Mouse (Mus musculus): ENCODE results near the gene Lrrc45. TPM values are rescaled to one million over a fixed set of nuclear protein-coding genes. Genes with fewer than 3 reads are reported as not detected.
"Not testable (repeated sequence)": the region's sequence is repeated elsewhere in the genome, so short reads cannot be mapped to it uniquely, and the experiment has no call there.

Lrrc45 gene
- polyA plus RNA-seq (2014; fragmentation: Nextera tagmentation; extraction: Ambion mirVana): 30.7 and 34.4 TPM in 2 replicates

- H3K4me2 ChIP-seq (replicated peaks; ENCODE audit: low read depth, low read length): peak within 1 kb of the TSS; percentile 94
- H3K36me3 ChIP-seq (ENCODE audit: control insufficient read depth, insufficient read depth, low read length): peaks cover 5% of the 10 kb centered on the region; the same call in 1 of the 2 replicates
- H3K4me3 ChIP-seq (ENCODE audit: low read depth, low read length): peak within 1 kb of the TSS; percentile 53
- H3K27ac ChIP-seq (ENCODE audit: low read depth, low read length): peak within 1 kb of the TSS; percentile 43; the same call in 1 of the 2 replicates
- H3K27me3 ChIP-seq (ENCODE audit: control insufficient read depth, insufficient read depth, low read length): no peaks in the 10 kb centered on the region
- peak; percentile 97 for DNase-seq (ENCODE audit: low spot score)
- WGBS: 3% methylated on average over 53 of the region's 53 CpGs
- peak within 1 kb of the TSS; percentile 83 for H3K9ac ChIP-seq (ENCODE audit: low read depth, low read length)
- H3K9me3 ChIP-seq (ENCODE audit: control insufficient read depth, low read length): no peaks in the 10 kb centered on the region
- peaks cover 11% of the 10 kb centered on the region for H3K4me1 ChIP-seq (replicated peaks; ENCODE audit: control insufficient read depth, insufficient read depth, low read length)
- peak; percentile 95 for ATAC-seq (ENCODE audit: low FRiP score)
Measured at GRCm38 (mm10) chr11:120713580-120714518, at the start of gene Lrrc45, which contains the start of gene Cenpx. Gene Lrrc45, plus strand, starts transcription at chr11:120713925. Gene Cenpx, minus strand, starts transcription at chr11:120713738.

GRCm38 (mm10) chr11:120665406-120665805 is 48.3 kb upstream of the Lrrc45 start:
- no peak for DNase-seq (ENCODE audit: low spot score)
- 63% methylated on average over 3 of the region's 3 CpGs for WGBS
- peaks cover 7% of the 10 kb centered on the region for H3K4me1 ChIP-seq (replicated peaks; ENCODE audit: control insufficient read depth, insufficient read depth, low read length)

GRCm38 (mm10) chr11:120666617-120667016 is 47.1 kb upstream of the Lrrc45 start:
- WGBS: 15% methylated on average over 3 of the region's 3 CpGs
- H3K9ac ChIP-seq (ENCODE audit: low read depth, low read length): no peak overlapping the region
- DNase-seq (ENCODE audit: low spot score) (no peak), ATAC-seq (ENCODE audit: low FRiP score) (no peak)
- H3K4me1 ChIP-seq (replicated peaks; ENCODE audit: control insufficient read depth, insufficient read depth, low read length): no peaks in the 10 kb centered on the region
- H3K4me3 ChIP-seq (ENCODE audit: low read depth, low read length): no peak overlapping the region
- no peaks in the 10 kb centered on the region for H3K9me3 ChIP-seq (ENCODE audit: control insufficient read depth, low read length)
- H3K36me3 ChIP-seq (ENCODE audit: control insufficient read depth, insufficient read depth, low read length): no peaks in the 10 kb centered on the region
- no peak overlapping the region for H3K27ac ChIP-seq (ENCODE audit: low read depth, low read length)
- H3K4me2 ChIP-seq (replicated peaks; ENCODE audit: low read depth, low read length): no peak overlapping the region
- peaks cover 17% of the 10 kb centered on the region for H3K27me3 ChIP-seq (ENCODE audit: control insufficient read depth, insufficient read depth, low read length)

More at GRCm38 (mm10) chr11:120665406-120665805, 48.3 kb upstream of the Lrrc45 start:
- no peak for ATAC-seq (ENCODE audit: low FRiP score)
- peaks cover 29% of the 10 kb centered on the region for H3K27me3 ChIP-seq (ENCODE audit: control insufficient read depth, insufficient read depth, low read length)
- no peaks in the 10 kb centered on the region for H3K9me3 ChIP-seq (ENCODE audit: control insufficient read depth, low read length)
- H3K9ac ChIP-seq (ENCODE audit: low read depth, low read length): no peak overlapping the region
- no peak overlapping the region for H3K4me2 ChIP-seq (replicated peaks; ENCODE audit: low read depth, low read length)
- H3K36me3 ChIP-seq (ENCODE audit: control insufficient read depth, insufficient read depth, low read length): no peaks in the 10 kb centered on the region
- H3K4me3 ChIP-seq (ENCODE audit: low read depth, low read length): no peak overlapping the region
- no peak overlapping the region for H3K27ac ChIP-seq (ENCODE audit: low read depth, low read length)

- WGBS: under 1% methylated on average over 72 of the region's 83 CpGs
- peak; percentile 97 for DNase-seq (ENCODE audit: low spot score)
- Histone ChIP-seq H3K9me3 (ENCODE audit: control insufficient read depth, low read length) (no peaks in the 10 kb centered on the region), H3K4me3 (ENCODE audit: low read depth, low read length) (peak within 1 kb of the TSS; percentile 75), H3K4me2 (replicated peaks; ENCODE audit: low read depth, low read length) (peak within 1 kb of the TSS; percentile 77), H3K27me3 (ENCODE audit: control insufficient read depth, insufficient read depth, low read length) (no peaks in the 10 kb centered on the region), H3K4me1 (replicated peaks; ENCODE audit: control insufficient read depth, insufficient read depth, low read length) (peaks cover 4% of the 10 kb centered on the region; the same call in 1 of the 2 replicates), H3K27ac (ENCODE audit: low read depth, low read length) (peak within 1 kb of the TSS; percentile 85), H3K9ac (ENCODE audit: low read depth, low read length) (peak within 1 kb of the TSS; percentile 67), H3K36me3 (ENCODE audit: control insufficient read depth, insufficient read depth, low read length) (no peaks in the 10 kb centered on the region; the same call in 1 of the 2 replicates)
- ATAC-seq (ENCODE audit: low FRiP score): peak; percentile 97
Measured at GRCm38 (mm10) chr11:120672687-120673593, 40.8 kb upstream of the Lrrc45 start, which contains the start of gene Aspscr1. Gene Aspscr1, plus strand, starts transcription at chr11:120672973.

GRCm38 (mm10) chr11:120673594-120674122 is 40.1 kb upstream of the Lrrc45 start:
- Histone ChIP-seq H3K4me2 (replicated peaks; ENCODE audit: low read depth, low read length) (peak overlapping the region; percentile 77), H3K9me3 (ENCODE audit: control insufficient read depth, low read length) (no peaks in the 10 kb centered on the region), H3K4me3 (ENCODE audit: low read depth, low read length) (peak overlapping the region; percentile 75), H3K36me3 (ENCODE audit: control insufficient read depth, insufficient read depth, low read length) (peaks cover 4% of the 10 kb centered on the region; the same call in 1 of the 2 replicates), H3K27me3 (ENCODE audit: control insufficient read depth, insufficient read depth, low read length) (no peaks in the 10 kb centered on the region), H3K27ac (ENCODE audit: low read depth, low read length) (peak overlapping the region; percentile 85), H3K9ac (ENCODE audit: low read depth, low read length) (peak overlapping the region; percentile 67), H3K4me1 (replicated peaks; ENCODE audit: control insufficient read depth, insufficient read depth, low read length) (peaks cover 4% of the 10 kb centered on the region; the same call in 1 of the 2 replicates)
- 41% methylated on average over 12 of the region's 12 CpGs for WGBS
- DNase-seq (ENCODE audit: low spot score): no peak
- ATAC-seq (ENCODE audit: low FRiP score): no peak; the same call in 1 of the 2 replicates

GRCm38 (mm10) chr11:120675875-120676274 is 37.9 kb upstream of the Lrrc45 start:
- not testable (repeated sequence) for H3K4me3 ChIP-seq (ENCODE audit: low read depth, low read length); H3K4me1 ChIP-seq (replicated peaks; ENCODE audit: control insufficient read depth, insufficient read depth, low read length); H3K27me3 ChIP-seq (ENCODE audit: control insufficient read depth, insufficient read depth, low read length); H3K9ac ChIP-seq (ENCODE audit: low read depth, low read length); H3K9me3 ChIP-seq (ENCODE audit: control insufficient read depth, low read length); ATAC-seq (ENCODE audit: low FRiP score); H3K4me2 ChIP-seq (replicated peaks; ENCODE audit: low read depth, low read length); H3K27ac ChIP-seq (ENCODE audit: low read depth, low read length); H3K36me3 ChIP-seq (ENCODE audit: control insufficient read depth, insufficient read depth, low read length); DNase-seq (ENCODE audit: low spot score)
- WGBS: 83% methylated on average over 3 of the region's 5 CpGs

GRCm38 (mm10) chr11:120676951-120677350 is 36.8 kb upstream of the Lrrc45 start:
- no peaks in the 10 kb centered on the region for H3K9me3 ChIP-seq (ENCODE audit: control insufficient read depth, low read length)
- peaks cover 4% of the 10 kb centered on the region; the same call in 1 of the 2 replicates for H3K4me1 ChIP-seq (replicated peaks; ENCODE audit: control insufficient read depth, insufficient read depth, low read length)
- no peak overlapping the region for H3K4me2 ChIP-seq (replicated peaks; ENCODE audit: low read depth, low read length)
- no peak overlapping the region for H3K4me3 ChIP-seq (ENCODE audit: low read depth, low read length)
- H3K27me3 ChIP-seq (ENCODE audit: control insufficient read depth, insufficient read depth, low read length): no peaks in the 10 kb centered on the region
- DNase-seq (ENCODE audit: low spot score): no peak
- H3K27ac ChIP-seq (ENCODE audit: low read depth, low read length): no peak overlapping the region
- no peak for ATAC-seq (ENCODE audit: low FRiP score)
- WGBS: 93% methylated on average over 4 of the region's 4 CpGs
- no peak overlapping the region for H3K9ac ChIP-seq (ENCODE audit: low read depth, low read length)
- H3K36me3 ChIP-seq (ENCODE audit: control insufficient read depth, insufficient read depth, low read length): peaks cover 4% of the 10 kb centered on the region; the same call in 1 of the 2 replicates

- WGBS: 80% methylated on average over 3 of the region's 3 CpGs
- no peaks in the 10 kb centered on the region for H3K4me1 ChIP-seq (replicated peaks; ENCODE audit: control insufficient read depth, insufficient read depth, low read length)
- no peaks in the 10 kb centered on the region for H3K9me3 ChIP-seq (ENCODE audit: control insufficient read depth, low read length)
- no peak overlapping the region for H3K9ac ChIP-seq (ENCODE audit: low read depth, low read length)
- ATAC-seq (ENCODE audit: low FRiP score): no peak
- peaks cover 4% of the 10 kb centered on the region; the same call in 1 of the 2 replicates for H3K36me3 ChIP-seq (ENCODE audit: control insufficient read depth, insufficient read depth, low read length)
- H3K4me2 ChIP-seq (replicated peaks; ENCODE audit: low read depth, low read length): no peak overlapping the region
- no peak for DNase-seq (ENCODE audit: low spot score)
- no peak overlapping the region for H3K27ac ChIP-seq (ENCODE audit: low read depth, low read length)
- no peaks in the 10 kb centered on the region for H3K27me3 ChIP-seq (ENCODE audit: control insufficient read depth, insufficient read depth, low read length)
- no peak overlapping the region for H3K4me3 ChIP-seq (ENCODE audit: low read depth, low read length)
Measured at GRCm38 (mm10) chr11:120679909-120680308, 33.8 kb upstream of the Lrrc45 start.

All from hindbrain, embryonic 11.5 days (tissue).